17 mouse cellular contexts compared by ENCODE assay signal in genomic region chr10:49219631-49220030, GRCm38 (mm10).
A peak's percentile ranks its signal among the peaks of the same experiment; 100 is the strongest.
DNase-seq lines count a peak whose midpoint lies in the region; ATAC-seq and TF ChIP-seq lines count a peak whose summit lies in the region.
"Had no signal": no experiment of that assay in that cellular context is flagged by ENCODE, and none has a peak within 500 bp of the region (broad histone marks: within the 10 kb centered on the region; RNA-seq: fewer than 3 reads in every experiment).

No protein-coding gene starts in this region.

- H3K4me1 ChIP-seq in kidney, embryonic 15.5 days, result no peaks in the 10 kb centered on the region
- H3K4me1 ChIP-seq in forebrain, embryonic 16.5 days (replicated peaks; ENCODE audit: control insufficient read depth, insufficient read depth, low read length), result no peaks in the 10 kb centered on the region; the same call in 1 of the 2 replicates
- H3K4me1 ChIP-seq in limb, embryonic 13.5 days, result no peaks in the 10 kb centered on the region
- H3K4me1 ChIP-seq: embryonic facial prominence, embryonic 10.5 days; megakaryocyte, embryonic 14.5 days had no signal

- H3K9ac ChIP-seq in kidney, embryonic 15.5 days, result no peak overlapping the region
- H3K9ac ChIP-seq in forebrain, embryonic 16.5 days (replicated peaks; ENCODE audit: low read depth, low read length), result no peak overlapping the region
- H3K9ac ChIP-seq in limb, embryonic 13.5 days, result no peak overlapping the region
- H3K9ac ChIP-seq: liver, embryonic 14.5 days had no signal

- H3K4me3 ChIP-seq in kidney, embryonic 15.5 days (replicated peaks), result no peak overlapping the region
- H3K4me3 ChIP-seq in forebrain, embryonic 16.5 days (replicated peaks; ENCODE audit: low read length), result no peak overlapping the region
- H3K4me3 ChIP-seq in limb, embryonic 13.5 days, result no peak overlapping the region
- H3K4me3 ChIP-seq: embryonic facial prominence, embryonic 10.5 days; erythroblast, embryonic 14.5 days; megakaryocyte, embryonic 14.5 days had no signal

- H3K4me2 ChIP-seq in kidney, embryonic 15.5 days, result no peak overlapping the region
- no peak overlapping the region for H3K4me2 ChIP-seq in forebrain, embryonic 16.5 days (ENCODE audit: low read length)
- H3K4me2 ChIP-seq in limb, embryonic 13.5 days (replicated peaks), result no peak overlapping the region

- H3K27me3 ChIP-seq in kidney, embryonic 15.5 days, result no peaks in the 10 kb centered on the region
- no peaks in the 10 kb centered on the region for H3K27me3 ChIP-seq in forebrain, embryonic 16.5 days (replicated peaks; ENCODE audit: control insufficient read depth, insufficient read depth, low read length)
- H3K27me3 ChIP-seq in limb, embryonic 13.5 days, result peaks cover 2% of the 10 kb centered on the region; the same call in 1 of the 2 replicates
- H3K27me3 ChIP-seq: megakaryocyte, embryonic 14.5 days had no signal

- no peak overlapping the region for H3K27ac ChIP-seq in kidney, embryonic 15.5 days
- no peak overlapping the region for H3K27ac ChIP-seq in forebrain, embryonic 16.5 days (ENCODE audit: low read length)
- no peak overlapping the region for H3K27ac ChIP-seq in limb, embryonic 13.5 days
- H3K27ac ChIP-seq: embryonic facial prominence, embryonic 10.5 days; liver, embryonic 14.5 days; stomach, postnatal 0 days had no signal

- intact Hi-C loops in heart, postnatal 14 days (cut with DNase I), result no loop called here

- DNase-seq in kidney, postnatal 14 days, result no peak
- DNase-seq in brain, embryonic 14.5 days (ENCODE audit: low read depth), result peak; percentile 91
- no peak for DNase-seq in ovary, postnatal 14 days (ENCODE audit: low spot score)
- DNase-seq in heart, postnatal 14 days, result no peak
- DNase-seq in cerebellum, adult 9-10 months, result no peak
- DNase-seq: cerebellum, adult 8-10 months; kidney, postnatal 25 days; thymus, postnatal 14 days had no signal

- 45% methylated on average over 3 of the region's 3 CpGs for WGBS in kidney, embryonic 15.5 days
- 20% methylated on average over 3 of the region's 3 CpGs for WGBS in forebrain, embryonic 16.5 days
- WGBS in limb, embryonic 13.5 days, result 21% methylated on average over 3 of the region's 3 CpGs

- H3K9me3 ChIP-seq in kidney, embryonic 15.5 days (replicated peaks), result no peaks in the 10 kb centered on the region
- no peaks in the 10 kb centered on the region for H3K9me3 ChIP-seq in forebrain, embryonic 16.5 days (ENCODE audit: control insufficient read depth, low read length)
- H3K9me3 ChIP-seq in limb, embryonic 13.5 days, result no peaks in the 10 kb centered on the region
- H3K9me3 ChIP-seq: embryonic facial prominence, embryonic 10.5 days; megakaryocyte, embryonic 14.5 days had no signal

- no peak for TF ChIP-seq POLR2A in brain, embryonic 14.5 days (IDR thresholded peaks at IDR 0.05; ENCODE audit: borderline replicate concordance, extremely low read depth, insufficient read depth, insufficient read length, poor library complexity, severe bottlenecking)

- no peaks in the 10 kb centered on the region for H3K36me3 ChIP-seq in kidney, embryonic 15.5 days
- H3K36me3 ChIP-seq in forebrain, embryonic 16.5 days (ENCODE audit: control insufficient read depth, insufficient read depth), result no peaks in the 10 kb centered on the region
- H3K36me3 ChIP-seq in limb, embryonic 13.5 days, result no peaks in the 10 kb centered on the region
- H3K36me3 ChIP-seq: embryonic facial prominence, embryonic 10.5 days had no signal

- peak; percentile 54; the same call in 1 of the 2 replicates for ATAC-seq in kidney, embryonic 15.5 days (replicated peaks; ENCODE audit: low FRiP score)
- ATAC-seq in forebrain, embryonic 16.5 days, result peak; percentile 94
- 0 out of 2 replicates have a peak, but pooled peaks have one; percentile 59 for ATAC-seq in limb, embryonic 13.5 days (ENCODE audit: low FRiP score, low read depth)
- ATAC-seq: lung, postnatal 0 days had no signal

- no peak for TF ChIP-seq CTCF in brain, embryonic 14.5 days (IDR thresholded peaks at IDR 0.05; ENCODE audit: borderline replicate concordance, extremely low read depth, insufficient read depth, insufficient read length)
